Mouse (Mus musculus): ENCODE measurements around the gene Kif19a. TPM values are rescaled to one million over a fixed set of nuclear protein-coding genes. Genes with fewer than 3 reads are reported as not detected.

Gene Kif19a
- total RNA-seq (2015; ENCODE audit: low replicate concordance) (0.58 TPM in 1 of 2 replicates, not detected in the other), total RNA-seq (2017; ENCODE audit: low replicate concordance) (0.70 TPM in 1 of 2 replicates, not detected in the other)

DNA sequence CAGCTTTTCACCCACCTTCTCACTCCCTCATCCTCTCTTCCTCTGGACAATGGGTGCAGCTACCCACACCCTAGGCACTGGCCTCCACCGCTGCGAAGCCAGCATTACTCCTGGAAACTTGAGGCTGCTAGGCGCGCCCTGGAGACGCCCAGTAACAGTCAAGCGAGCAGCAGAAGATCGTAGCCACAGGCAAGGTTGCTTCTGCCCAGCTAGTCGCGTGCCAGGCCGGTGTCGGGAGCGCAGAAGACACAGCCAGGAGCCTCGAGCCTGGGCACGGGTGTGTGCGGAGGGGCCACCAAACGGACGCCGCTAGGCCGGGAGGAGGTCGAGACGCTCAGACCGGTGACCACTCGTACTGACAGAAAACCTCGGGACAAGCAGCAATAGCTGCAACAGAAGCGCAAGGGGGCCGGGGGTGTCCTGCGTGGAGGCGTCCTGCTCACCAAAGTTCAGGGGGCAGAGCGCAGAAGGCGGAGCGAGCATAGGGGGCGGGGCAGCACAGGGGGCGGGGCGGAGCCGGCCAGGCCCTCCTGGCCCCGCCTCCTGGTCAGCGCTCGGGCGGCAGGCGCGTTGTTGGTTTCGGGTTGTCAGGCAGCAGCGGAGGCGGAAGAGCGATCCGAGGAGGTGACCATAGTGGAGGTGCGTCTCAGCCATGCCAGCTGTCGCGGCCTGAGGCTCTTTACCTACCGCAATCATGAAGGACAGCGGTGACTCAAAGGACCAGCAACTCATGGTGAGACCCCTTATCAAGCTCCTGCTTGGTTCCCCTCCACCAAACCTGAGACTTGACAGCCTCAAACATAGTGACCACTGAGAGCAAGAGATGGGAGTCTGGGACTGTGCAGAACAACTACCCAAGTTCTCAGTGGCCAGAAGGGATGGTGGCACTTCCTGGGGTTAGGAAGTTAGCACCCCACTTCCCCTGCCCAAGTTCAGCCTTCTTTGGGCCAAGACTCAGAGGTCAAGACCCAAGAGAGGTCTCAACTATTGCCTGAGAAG, at the start of gene Kif19a:
Gene Kif19a (plus strand): TSS at position 569 of the 999 bp plus-strand sequence.
- ATAC-seq (replicated peaks; ENCODE audit: low FRiP score, poor library complexity, severe bottlenecking) = 0 out of 2 replicates have a peak, but pooled peaks have one; percentile 54

- ATAC-seq (replicated peaks; ENCODE audit: low FRiP score, poor library complexity, severe bottlenecking) = no peak
Measured at GRCm38 (mm10) chr11:114715531-114715930, 49.7 kb upstream of the Kif19a start.

DNA sequence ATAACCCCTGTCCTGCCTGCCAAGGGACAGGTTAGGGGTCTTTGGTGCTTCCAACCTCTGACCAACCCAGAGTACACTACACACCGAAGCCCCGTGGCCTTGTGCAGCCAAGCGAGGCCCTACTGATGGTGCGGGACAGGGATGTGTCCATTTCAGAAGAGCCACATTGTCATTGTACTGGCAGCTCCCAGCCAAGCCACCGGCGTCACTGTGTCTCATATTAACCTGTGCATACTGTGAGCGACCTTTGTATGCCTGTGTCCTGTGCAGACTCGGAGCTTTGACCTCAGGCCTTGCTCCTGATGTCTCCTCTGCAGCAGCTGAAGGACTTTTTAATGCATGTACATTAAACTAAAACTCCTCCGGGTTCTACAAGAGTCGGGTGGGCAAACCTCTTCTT, 44.7 kb upstream of the Kif19a start:
- ATAC-seq (replicated peaks; ENCODE audit: low FRiP score, poor library complexity, severe bottlenecking) = no peak

DNA sequence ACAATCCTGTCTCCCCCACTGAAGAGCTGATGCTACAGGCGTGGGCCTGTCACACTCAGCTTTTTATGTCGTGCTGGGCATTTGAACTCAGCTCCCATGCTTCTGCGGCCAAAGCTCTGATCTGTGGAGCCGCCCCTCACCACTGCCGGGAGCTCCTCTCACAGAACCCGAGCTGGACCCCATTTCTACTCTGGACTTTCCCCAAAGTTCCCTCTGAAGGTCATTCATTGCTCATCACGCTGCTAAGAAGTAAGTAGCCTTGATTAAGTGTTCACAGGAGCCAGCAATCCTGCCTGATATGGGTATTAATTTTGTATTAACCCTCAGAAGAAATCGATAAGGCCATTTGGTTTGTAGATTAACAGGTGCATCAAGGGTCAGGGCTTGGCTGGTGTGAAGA, 42.8 kb upstream of the Kif19a start:
- no peak for ATAC-seq (replicated peaks; ENCODE audit: low FRiP score, poor library complexity, severe bottlenecking)

- no peak for ATAC-seq (replicated peaks; ENCODE audit: low FRiP score, poor library complexity, severe bottlenecking)
Measured at GRCm38 (mm10) chr11:114723030-114723429, 42.2 kb upstream of the Kif19a start.

DNA sequence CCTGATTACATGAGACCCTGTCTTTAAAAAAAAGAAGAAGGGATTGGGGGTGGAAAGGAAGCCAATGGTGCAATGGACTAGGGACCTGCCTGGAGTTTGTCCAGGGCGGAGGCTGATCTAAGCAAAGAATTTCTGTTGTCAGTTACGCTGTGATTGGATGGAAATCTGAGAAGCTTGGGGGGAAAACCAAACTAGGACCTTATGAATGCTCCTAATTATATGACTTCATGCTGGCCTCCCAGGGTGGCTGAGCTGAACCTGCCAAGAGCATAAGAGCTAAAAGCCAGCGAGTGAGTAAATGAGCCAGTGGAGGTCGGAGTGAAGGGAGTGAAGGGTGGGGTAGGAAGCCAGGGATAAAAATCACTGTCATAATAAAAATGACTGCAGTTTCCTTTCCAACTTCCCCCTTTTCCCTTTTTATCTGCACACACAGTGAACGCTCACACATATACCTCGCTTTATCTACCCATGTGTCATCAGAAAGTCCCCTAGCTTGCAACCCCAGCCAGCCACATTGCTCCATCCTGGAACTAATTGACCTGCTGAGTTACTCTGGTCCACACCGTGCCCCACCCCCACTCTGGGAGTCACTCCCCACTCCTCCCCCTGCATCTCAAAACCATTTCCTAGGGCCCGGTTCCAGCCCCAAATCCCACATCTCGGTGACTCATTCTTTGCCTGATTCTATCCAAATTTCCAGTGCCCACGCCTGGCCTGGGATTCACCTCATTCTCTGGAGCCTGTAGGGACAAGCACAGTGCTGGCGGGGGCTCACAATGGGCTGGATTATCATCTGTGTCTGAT, 40.2 kb upstream of the Kif19a start:
- ATAC-seq (replicated peaks; ENCODE audit: low FRiP score, poor library complexity, severe bottlenecking) = no peak

DNA sequence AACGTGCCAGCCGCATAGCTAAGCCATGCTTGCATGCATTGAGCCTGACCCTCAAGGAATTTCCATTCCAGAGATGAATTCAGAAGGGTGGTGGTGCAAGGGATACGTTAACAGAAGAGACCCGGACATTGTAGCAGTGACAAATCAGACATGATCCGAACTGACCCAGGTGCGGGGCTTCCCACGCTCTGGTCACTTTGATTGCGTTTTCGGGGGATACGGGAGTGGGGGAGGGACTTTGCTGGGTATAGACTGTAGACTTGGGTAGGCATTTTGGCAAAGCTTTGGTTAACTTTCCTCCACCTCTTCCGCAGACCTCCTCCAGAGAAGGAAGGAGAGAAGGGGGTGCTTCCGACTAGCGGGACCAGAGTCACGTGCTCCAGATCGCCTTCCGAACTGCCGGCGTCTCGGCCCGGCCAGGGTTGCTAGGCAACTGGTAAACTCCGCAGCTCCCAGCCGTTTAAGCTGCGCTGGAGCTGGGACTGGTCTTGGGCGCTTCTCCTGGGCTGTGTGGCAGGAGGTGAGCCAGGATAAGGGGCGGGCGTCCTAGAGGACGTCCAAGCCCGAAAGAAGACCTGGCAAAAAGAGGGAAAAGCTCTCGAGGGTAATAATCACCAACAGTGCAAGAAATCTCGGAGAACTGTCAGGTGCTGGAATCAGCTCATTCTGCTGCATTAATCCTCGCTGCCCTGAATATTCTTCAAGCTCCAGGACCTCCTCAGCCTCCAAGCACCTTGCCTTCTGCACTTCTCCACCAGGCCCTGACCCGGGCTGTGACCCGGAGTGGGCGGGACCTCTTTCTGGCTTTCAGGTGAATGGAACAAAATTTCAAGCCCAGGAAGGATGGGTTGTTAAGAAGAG, 38.0 kb upstream of the Kif19a start, which contains the start of gene Dnaic2:
Gene Dnaic2 (plus strand): TSS at position 444 of the 861 bp plus-strand sequence.
- no peak for ATAC-seq (replicated peaks; ENCODE audit: low FRiP score, poor library complexity, severe bottlenecking)

DNA sequence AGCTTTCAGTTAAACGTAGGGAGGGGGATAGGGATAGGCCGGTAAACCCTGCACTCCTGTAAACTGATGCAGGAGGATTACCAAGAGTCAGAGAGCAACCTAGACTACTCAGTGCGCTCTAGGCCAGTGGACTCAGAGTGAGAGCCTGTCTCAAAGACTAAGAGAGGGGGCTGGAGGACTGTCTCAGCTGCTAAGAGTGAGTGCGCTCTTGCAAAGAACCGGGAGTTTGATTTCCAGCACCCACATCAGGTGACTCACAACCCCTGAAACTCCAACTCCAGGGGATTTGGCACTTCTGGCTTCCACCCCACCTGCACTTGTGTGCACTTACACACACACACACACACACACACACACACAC, 37.4 kb upstream of the Kif19a start:
- ATAC-seq (replicated peaks; ENCODE audit: low FRiP score, poor library complexity, severe bottlenecking) = no peak

DNA sequence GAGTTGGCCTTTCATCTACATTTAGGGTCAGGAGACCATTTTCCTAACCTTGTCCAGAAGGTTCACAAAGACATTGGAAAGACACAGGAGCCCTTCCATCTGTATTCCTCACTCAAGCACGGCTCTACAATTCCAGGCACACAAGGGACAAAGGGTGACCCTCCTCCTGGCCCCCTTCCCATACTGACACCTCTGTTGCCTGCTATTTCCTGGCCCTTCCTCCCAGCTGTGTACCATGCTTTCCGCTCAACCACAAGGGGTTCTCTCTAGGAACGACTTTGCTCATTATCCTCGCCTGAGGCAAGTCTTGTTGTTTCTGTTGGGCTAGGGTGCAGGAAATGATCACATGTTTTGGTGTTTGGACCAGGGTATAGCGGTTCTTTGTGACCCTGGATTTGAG, 36.9 kb upstream of the Kif19a start:
- ATAC-seq (replicated peaks; ENCODE audit: low FRiP score, poor library complexity, severe bottlenecking) = no peak

GRCm38 (mm10) chr11:114729832-114730363, 35.3 kb upstream of the Kif19a start:
- no peak for ATAC-seq (replicated peaks; ENCODE audit: low FRiP score, poor library complexity, severe bottlenecking)

DNA sequence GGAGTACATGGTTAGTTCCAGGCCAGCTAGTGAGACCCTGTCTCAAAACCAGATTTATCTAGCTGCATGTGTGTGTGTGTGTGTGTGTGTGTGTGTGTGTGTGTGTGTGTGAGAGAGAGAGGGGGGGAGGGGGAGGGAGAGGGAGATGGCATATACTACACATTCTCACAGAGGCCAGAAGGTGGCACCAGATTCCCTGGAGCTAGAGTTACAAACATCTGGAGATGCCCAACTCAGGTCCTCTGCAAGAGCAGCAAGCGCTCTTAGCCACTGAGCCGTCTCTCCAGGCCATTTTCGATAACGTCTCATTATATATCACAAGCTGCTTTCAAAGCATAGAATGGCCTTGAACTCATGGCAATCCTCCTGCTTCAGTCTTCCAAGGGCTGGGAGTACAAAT, 33.5 kb upstream of the Kif19a start:
- no peak for ATAC-seq (replicated peaks; ENCODE audit: low FRiP score, poor library complexity, severe bottlenecking)

DNA sequence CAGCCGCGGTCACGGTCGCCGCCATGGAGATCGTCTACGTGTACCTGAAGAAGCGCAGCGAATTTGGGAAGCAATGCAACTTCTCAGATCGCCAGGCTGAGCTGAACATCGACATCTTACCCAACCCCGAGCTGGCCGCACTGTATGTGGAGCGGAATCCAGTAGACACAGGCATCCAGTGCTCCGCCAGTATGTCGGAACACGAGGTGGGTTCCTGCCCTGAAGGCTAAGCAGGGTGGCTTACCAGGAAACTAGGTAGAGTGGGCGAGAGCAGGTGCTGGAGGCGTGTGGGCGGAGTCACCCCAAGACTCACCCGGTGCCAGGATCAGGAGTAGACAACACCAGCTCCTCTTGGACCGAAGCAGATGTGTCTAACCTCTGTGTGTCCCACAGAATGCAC, 32.3 kb upstream of the Kif19a start:
- no peak for ATAC-seq (replicated peaks; ENCODE audit: low FRiP score, poor library complexity, severe bottlenecking)

- no peak for ATAC-seq (replicated peaks; ENCODE audit: low FRiP score, poor library complexity, severe bottlenecking)
Measured at GRCm38 (mm10) chr11:114736111-114736510, 29.1 kb upstream of the Kif19a start.

GRCm38 (mm10) chr11:114736913-114737624, 28.1 kb upstream of the Kif19a start:
- ATAC-seq (replicated peaks; ENCODE audit: low FRiP score, poor library complexity, severe bottlenecking) = no peak

GRCm38 (mm10) chr11:114740598-114740997, 24.6 kb upstream of the Kif19a start:
- ATAC-seq (replicated peaks; ENCODE audit: low FRiP score, poor library complexity, severe bottlenecking) = no peak

- ATAC-seq (replicated peaks; ENCODE audit: low FRiP score, poor library complexity, severe bottlenecking) = no peak
Measured at GRCm38 (mm10) chr11:114741451-114741850, 23.7 kb upstream of the Kif19a start.

DNA sequence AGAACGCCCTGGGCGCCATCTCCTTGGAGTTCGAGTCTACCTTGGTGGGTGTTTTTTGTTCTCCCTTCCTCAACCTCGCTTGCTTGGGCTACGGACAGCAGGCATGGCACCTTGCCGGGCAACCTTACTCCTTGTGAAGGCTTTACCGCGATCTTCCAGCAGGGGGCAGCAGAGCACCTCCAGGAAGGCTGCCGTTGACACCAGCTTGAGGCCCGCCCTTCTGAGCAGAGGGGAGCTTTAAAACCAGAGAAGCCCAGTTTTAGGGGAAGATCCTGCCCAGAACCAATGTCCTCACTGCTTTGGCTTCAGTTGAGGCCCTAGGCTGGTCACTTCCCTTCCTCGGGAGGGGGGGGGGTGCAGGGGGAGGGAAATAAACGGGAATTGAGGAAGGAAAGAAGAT, 20.1 kb upstream of the Kif19a start:
- peak; percentile 84 for ATAC-seq (replicated peaks; ENCODE audit: low FRiP score, poor library complexity, severe bottlenecking)

GRCm38 (mm10) chr11:114747564-114748138, 17.5 kb upstream of the Kif19a start:
- no peak for ATAC-seq (replicated peaks; ENCODE audit: low FRiP score, poor library complexity, severe bottlenecking)

All from erythroblast, adult 5-6 weeks (primary cell).